Mouse (Mus musculus): ENCODE data around the gene 1110057P08Rik.
"Not testable (repeated sequence)": the region's sequence is repeated elsewhere in the genome, so short reads cannot be mapped to it uniquely, and the experiment has no call there.

The 1110057P08Rik gene

DNA sequence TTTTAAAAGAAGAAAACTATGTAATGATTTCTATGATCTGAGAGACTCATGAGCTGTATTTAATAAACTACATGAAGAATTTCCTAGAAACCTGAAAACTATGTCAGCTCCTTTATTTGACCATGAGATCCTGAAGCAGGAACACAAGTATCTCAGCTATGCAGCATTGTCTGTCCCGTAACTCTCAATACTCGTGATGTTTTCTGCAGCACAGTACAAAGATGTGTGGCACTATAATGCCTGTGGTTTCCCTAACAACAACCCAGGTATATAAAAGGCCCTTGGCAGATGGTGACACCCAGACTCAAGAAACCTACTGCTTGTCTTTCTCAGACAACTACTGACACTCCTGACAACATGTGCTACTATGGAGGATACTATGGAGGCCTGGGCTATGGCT, at the start of gene 1110057P08Rik:
Gene 1110057P08Rik, plus strand, starts transcription at position 301 of the 400 bp plus-strand sequence.
- DNase-seq (ENCODE audit: low spot score), result no peak

DNA sequence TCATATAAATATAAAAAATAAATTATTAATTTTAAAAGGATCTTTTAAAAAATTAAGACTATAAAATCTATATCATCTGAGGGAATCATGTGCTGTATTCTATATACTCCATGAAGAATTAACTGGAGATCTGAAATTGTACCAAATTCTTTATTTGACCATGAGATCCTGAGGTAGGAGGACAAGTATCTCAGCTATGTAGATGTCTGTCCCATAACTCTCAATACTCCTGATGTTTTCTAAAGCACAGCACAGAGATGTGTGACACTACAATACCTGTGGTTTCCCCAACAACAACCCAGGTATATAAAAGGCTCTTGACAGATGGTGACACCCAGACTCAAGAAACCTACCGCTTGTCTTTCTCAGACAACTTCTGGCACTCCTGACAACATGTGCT, 34.0 kb upstream of the 1110057P08Rik start, which contains the start of gene Gm6358:
Gene Gm6358, plus strand, starts transcription at position 301 of the 400 bp plus-strand sequence.
- DNase-seq (ENCODE audit: low spot score), result no peak

GRCm38 (mm10) chr16:89150786-89151185, 23.7 kb upstream of the 1110057P08Rik start, which contains the start of gene Gm10061:
Gene Gm10061, plus strand, starts transcription at chr16:89151086.
- no peak for DNase-seq (ENCODE audit: low spot score)

DNA sequence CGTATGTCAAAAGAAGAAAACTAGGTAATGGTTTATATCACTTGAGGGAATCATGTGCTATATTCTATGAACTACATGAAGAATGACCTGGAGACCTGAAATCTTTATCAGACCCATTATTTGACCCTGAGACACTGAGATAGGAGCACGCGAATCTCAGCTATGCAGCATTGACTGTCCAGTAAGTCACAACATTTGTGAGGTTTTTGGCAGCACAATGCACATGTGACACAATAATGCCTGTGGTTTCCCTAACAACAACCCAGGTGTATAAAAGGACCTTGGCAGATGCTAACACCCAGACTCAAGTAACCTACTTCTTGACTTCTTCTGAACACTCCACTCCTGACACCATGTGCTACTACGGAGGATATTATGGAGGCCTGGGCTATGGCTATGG, 16.9 kb upstream of the 1110057P08Rik start, which contains the start of gene Gm9789:
Gene Gm9789, plus strand, starts transcription at position 301 of the 400 bp plus-strand sequence.
- no peak for DNase-seq (ENCODE audit: low spot score)

DNA sequence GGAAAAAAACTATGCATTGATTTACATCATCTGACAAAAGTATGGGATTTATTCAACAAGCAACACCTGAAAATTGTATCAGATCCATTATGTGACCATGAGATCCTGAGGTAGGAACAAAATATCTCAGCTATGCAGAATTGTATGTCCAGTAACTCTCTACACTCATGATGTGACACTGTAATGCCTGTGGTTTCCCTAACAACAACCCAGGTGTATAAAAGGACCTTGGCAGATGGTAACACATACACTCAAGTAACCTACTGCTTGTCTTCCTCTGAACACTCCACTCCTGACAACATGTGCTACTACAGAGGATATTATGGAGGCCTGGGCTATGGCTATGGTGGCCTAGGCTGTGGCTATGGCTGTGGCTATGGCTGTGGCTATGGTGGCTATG, 5.3 kb upstream of the 1110057P08Rik start, which contains the start of gene Gm7735:
Gene Gm7735, plus strand, starts transcription at position 301 of the 400 bp plus-strand sequence.
- DNase-seq (ENCODE audit: low spot score), result not testable (repeated sequence)

DNA sequence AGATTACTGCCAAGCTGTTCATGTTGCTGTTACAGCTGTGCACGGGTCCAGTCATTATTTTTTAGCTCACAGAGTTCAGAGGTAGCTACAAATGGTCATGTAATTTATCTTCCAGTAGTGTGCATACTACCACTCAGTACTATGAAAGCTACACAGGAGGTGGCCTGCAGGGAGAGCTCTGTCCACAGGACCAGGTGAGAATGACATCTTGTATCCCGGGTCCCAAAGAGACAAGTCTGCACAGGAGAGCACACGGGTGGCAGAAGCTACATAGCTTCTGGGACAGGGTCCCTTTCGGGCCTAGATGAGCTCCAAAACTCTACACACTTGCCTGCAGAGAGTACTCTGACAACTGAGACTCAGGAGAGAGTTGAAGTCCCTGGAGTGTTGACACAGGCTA, 14.1 kb downstream of the 1110057P08Rik start:
- DNase-seq (ENCODE audit: low spot score), result no peak

GRCm38 (mm10) chr16:89205561-89205960, 31.0 kb downstream of the 1110057P08Rik start, which contains the start of gene Krtap20-2:
Gene Krtap20-2, plus strand, starts transcription at chr16:89205861.
- DNase-seq (ENCODE audit: low spot score), result no peak
